In genomic region chr17:84255841-84256240, GRCm38 (mm10) we compare ENCODE assay signal across 10 mouse cellular contexts.
DNase-seq lines count a peak whose midpoint lies in the region; ATAC-seq and TF ChIP-seq lines count a peak whose summit lies in the region.
"Had no signal": no experiment of that assay in that cellular context is flagged by ENCODE, and none has a peak within 500 bp of the region (broad histone marks: within the 10 kb centered on the region; RNA-seq: fewer than 3 reads in every experiment).

No protein-coding gene starts in this region.

- no peaks in the 10 kb centered on the region for H3K9me3 ChIP-seq in heart, embryonic 16.5 days (replicated peaks; ENCODE audit: control insufficient read depth, low read length)
- H3K9me3 ChIP-seq in heart, embryonic 12.5 days (replicated peaks): no peaks in the 10 kb centered on the region
- H3K9me3 ChIP-seq in intestine, embryonic 16.5 days (ENCODE audit: control insufficient read depth, low read length): no peaks in the 10 kb centered on the region
- H3K9me3 ChIP-seq in stomach, postnatal 0 days (ENCODE audit: control insufficient read depth, low read length): no peaks in the 10 kb centered on the region
- H3K9me3 ChIP-seq in liver, embryonic 11.5 days (ENCODE audit: control insufficient read depth, low read length): no peaks in the 10 kb centered on the region

- TF ChIP-seq EP300 in stomach, postnatal 0 days (optimal IDR thresholded peaks at IDR 0.05): no peak

- H3K9ac ChIP-seq in heart, embryonic 16.5 days (ENCODE audit: low read length): no peak overlapping the region
- H3K9ac ChIP-seq in heart, embryonic 12.5 days: no peak overlapping the region
- H3K9ac ChIP-seq in intestine, embryonic 16.5 days (ENCODE audit: low read depth, low read length): no peak overlapping the region
- no peak overlapping the region for H3K9ac ChIP-seq in stomach, postnatal 0 days (ENCODE audit: low read length)
- no peak overlapping the region for H3K9ac ChIP-seq in liver, embryonic 11.5 days (ENCODE audit: low read depth, low read length)

- TF ChIP-seq CTCF in stomach, postnatal 0 days (IDR thresholded peaks at IDR 0.05; ENCODE audit: low read depth): no peak

- H3K4me3 ChIP-seq in heart, embryonic 16.5 days (ENCODE audit: low read length): no peak overlapping the region
- no peak overlapping the region for H3K4me3 ChIP-seq in heart, embryonic 12.5 days
- H3K4me3 ChIP-seq in intestine, embryonic 16.5 days (ENCODE audit: low read length): no peak overlapping the region
- no peak overlapping the region for H3K4me3 ChIP-seq in stomach, postnatal 0 days (ENCODE audit: low read depth, low read length)
- H3K4me3 ChIP-seq in liver, embryonic 11.5 days (ENCODE audit: low read depth, low read length): no peak overlapping the region

- H3K27ac ChIP-seq in heart, embryonic 16.5 days (ENCODE audit: low read length): peak overlapping the region; percentile 30; the same call in 1 of the 2 replicates
- no peak overlapping the region for H3K27ac ChIP-seq in heart, embryonic 12.5 days (ENCODE audit: poor library complexity, severe bottlenecking)
- H3K27ac ChIP-seq in intestine, embryonic 16.5 days (ENCODE audit: low read length): peak overlapping the region; percentile 21; the same call in 1 of the 2 replicates
- H3K27ac ChIP-seq in stomach, postnatal 0 days (replicated peaks): peak overlapping the region; percentile 56; the same call in 1 of the 2 replicates
- H3K27ac ChIP-seq in liver, embryonic 11.5 days (ENCODE audit: low read depth, low read length): no peak overlapping the region; the same call in 1 of the 2 replicates

- DNase-seq in lung, postnatal 10 days: peak; percentile 55
- DNase-seq in lung, adult 18-20 months: no peak
- DNase-seq in stomach, postnatal 0 days (ENCODE audit: low spot score): no peak
- no peak for DNase-seq in c-Kit-positive CD71-positive TER-119-positive erythroid progenitor cells, embryonic 14.5 days (ENCODE audit: low spot score)
- DNase-seq in liver, embryonic 11.5 days (ENCODE audit: low spot score): no peak
- DNase-seq: cerebellum, adult 9-10 months; kidney, adult 18-20 months had no signal

- peaks cover 3% of the 10 kb centered on the region for H3K36me3 ChIP-seq in heart, embryonic 16.5 days (ENCODE audit: control insufficient read depth, insufficient read depth)
- H3K36me3 ChIP-seq in heart, embryonic 12.5 days: peaks cover 12% of the 10 kb centered on the region
- H3K36me3 ChIP-seq in intestine, embryonic 16.5 days (ENCODE audit: control insufficient read depth, insufficient read depth, low read length): no peaks in the 10 kb centered on the region
- no peaks in the 10 kb centered on the region; the same call in 1 of the 2 replicates for H3K36me3 ChIP-seq in stomach, postnatal 0 days (ENCODE audit: control insufficient read depth, insufficient read depth, low read length)
- H3K36me3 ChIP-seq in liver, embryonic 11.5 days (ENCODE audit: control insufficient read depth, insufficient read depth, low read length): peaks cover 3% of the 10 kb centered on the region; the same call in 1 of the 2 replicates

- H3K4me1 ChIP-seq in heart, embryonic 16.5 days (ENCODE audit: control insufficient read depth, insufficient read depth, low read length): peaks cover 5% of the 10 kb centered on the region; the same call in 1 of the 2 replicates
- H3K4me1 ChIP-seq in heart, embryonic 12.5 days (replicated peaks): peaks cover 29% of the 10 kb centered on the region
- peaks cover 8% of the 10 kb centered on the region; the same call in 1 of the 2 replicates for H3K4me1 ChIP-seq in intestine, embryonic 16.5 days (ENCODE audit: control insufficient read depth, insufficient read depth, low read length)
- H3K4me1 ChIP-seq in stomach, postnatal 0 days (replicated peaks; ENCODE audit: control insufficient read depth, insufficient read depth): peaks cover 7% of the 10 kb centered on the region; the same call in 1 of the 2 replicates
- H3K4me1 ChIP-seq in liver, embryonic 11.5 days (replicated peaks; ENCODE audit: control insufficient read depth, insufficient read depth, low read length): peaks cover 7% of the 10 kb centered on the region

- no peaks in the 10 kb centered on the region for H3K27me3 ChIP-seq in heart, embryonic 16.5 days (ENCODE audit: control insufficient read depth, insufficient read depth, low read length)
- no peaks in the 10 kb centered on the region for H3K27me3 ChIP-seq in heart, embryonic 12.5 days (replicated peaks)
- H3K27me3 ChIP-seq in intestine, embryonic 16.5 days (replicated peaks; ENCODE audit: control insufficient read depth, insufficient read depth, low read length): no peaks in the 10 kb centered on the region
- H3K27me3 ChIP-seq in stomach, postnatal 0 days (ENCODE audit: control insufficient read depth, insufficient read depth, low read length): no peaks in the 10 kb centered on the region
- H3K27me3 ChIP-seq in liver, embryonic 11.5 days (replicated peaks; ENCODE audit: control insufficient read depth, insufficient read depth, low read length): no peaks in the 10 kb centered on the region

- 57% methylated on average over 2 of the region's 2 CpGs for WGBS in heart, embryonic 16.5 days
- WGBS in heart, embryonic 12.5 days: 63% methylated on average over 2 of the region's 2 CpGs
- 48% methylated on average over 2 of the region's 2 CpGs for WGBS in intestine, embryonic 16.5 days
- WGBS in stomach, postnatal 0 days: 34% methylated on average over 2 of the region's 2 CpGs
- WGBS in liver, embryonic 11.5 days: 60% methylated on average over 2 of the region's 2 CpGs

- ATAC-seq in heart, embryonic 16.5 days (replicated peaks; ENCODE audit: extremely low read depth, insufficient read depth, low FRiP score): no peak; the same call in 1 of the 2 replicates
- ATAC-seq in heart, embryonic 12.5 days (ENCODE audit: insufficient number of reproducible peaks, low FRiP score): no peak
- no peak for ATAC-seq in intestine, embryonic 16.5 days
- ATAC-seq in stomach, postnatal 0 days (ENCODE audit: low FRiP score, low TSS enrichment): no peak
- ATAC-seq in liver, embryonic 11.5 days (replicated peaks; ENCODE audit: low FRiP score): no peak

- H3K4me2 ChIP-seq in heart, embryonic 16.5 days (ENCODE audit: low read depth, low read length): no peak overlapping the region
- H3K4me2 ChIP-seq in heart, embryonic 12.5 days: no peak overlapping the region
- no peak overlapping the region for H3K4me2 ChIP-seq in intestine, embryonic 16.5 days (ENCODE audit: low read depth, low read length)
- H3K4me2 ChIP-seq in stomach, postnatal 0 days (replicated peaks; ENCODE audit: low read depth): no peak overlapping the region
- no peak overlapping the region for H3K4me2 ChIP-seq in liver, embryonic 11.5 days

Comparison
In these comparisons a context has a peak if more than half of its experiments do, and no peak if none do; other contexts are left out.
1. H3K27ac ChIP-seq: peak in heart, embryonic 16.5 days (single experiment), intestine, embryonic 16.5 days (single experiment) and stomach, postnatal 0 days (single experiment); none in heart, embryonic 12.5 days (single experiment) and liver, embryonic 11.5 days (single experiment).